In genomic region chr2:152707186-152707585, GRCm38 (mm10) we compare ENCODE assay signal across 8 mouse cellular contexts. TPM values are rescaled to one million over a fixed set of nuclear protein-coding genes. Genes with fewer than 3 reads are reported as not detected.
DNase-seq lines count a peak whose midpoint lies in the region; ATAC-seq and TF ChIP-seq lines count a peak whose summit lies in the region.

No protein-coding gene starts in this region.

- H3K9ac ChIP-seq in kidney, postnatal 0 days (ENCODE audit: low read depth, low read length), result peak overlapping the region; percentile 72
- peak overlapping the region; percentile 74 for H3K9ac ChIP-seq in embryonic facial prominence, embryonic 13.5 days
- H3K9ac ChIP-seq in intestine, embryonic 15.5 days, result peak overlapping the region; percentile 62
- H3K9ac ChIP-seq in neural tube, embryonic 13.5 days, result peak overlapping the region; percentile 78

- H3K4me3 ChIP-seq in kidney, postnatal 0 days (replicated peaks; ENCODE audit: low read depth, low read length), result peak overlapping the region; percentile 30
- peak overlapping the region; percentile 41 for H3K4me3 ChIP-seq in embryonic facial prominence, embryonic 13.5 days
- H3K4me3 ChIP-seq in intestine, embryonic 15.5 days (replicated peaks), result peak overlapping the region; percentile 39
- H3K4me3 ChIP-seq in neural tube, embryonic 13.5 days, result peak overlapping the region; percentile 45

- H3K4me2 ChIP-seq in kidney, postnatal 0 days (ENCODE audit: low read length), result peak overlapping the region; percentile 68
- peak overlapping the region; percentile 68 for H3K4me2 ChIP-seq in embryonic facial prominence, embryonic 13.5 days
- peak overlapping the region; percentile 64 for H3K4me2 ChIP-seq in intestine, embryonic 15.5 days (replicated peaks)
- peak overlapping the region; percentile 61 for H3K4me2 ChIP-seq in neural tube, embryonic 13.5 days

- DNase-seq in kidney, postnatal 0 days (ENCODE audit: low spot score), result no peak
- no peak for DNase-seq in kidney, adult 9 months
- no peak for DNase-seq in spleen, postnatal 4 days (ENCODE audit: low spot score in 2 of 2)
- DNase-seq in right cerebral cortex, adult 2 months (ENCODE audit: low spot score in 2 of 2), result no peak
- DNase-seq in gastrocnemius, postnatal 10 days, result no peak

- H3K9me3 ChIP-seq in kidney, postnatal 0 days (replicated peaks; ENCODE audit: low read length), result no peaks in the 10 kb centered on the region
- H3K9me3 ChIP-seq in embryonic facial prominence, embryonic 13.5 days, result no peaks in the 10 kb centered on the region
- no peaks in the 10 kb centered on the region for H3K9me3 ChIP-seq in intestine, embryonic 15.5 days
- H3K9me3 ChIP-seq in neural tube, embryonic 13.5 days, result no peaks in the 10 kb centered on the region

- peaks cover 33% of the 10 kb centered on the region for H3K36me3 ChIP-seq in kidney, postnatal 0 days (ENCODE audit: insufficient read depth, low read length)
- peaks cover 43% of the 10 kb centered on the region for H3K36me3 ChIP-seq in embryonic facial prominence, embryonic 13.5 days
- peaks cover 33% of the 10 kb centered on the region for H3K36me3 ChIP-seq in intestine, embryonic 15.5 days
- H3K36me3 ChIP-seq in neural tube, embryonic 13.5 days, result peaks cover 44% of the 10 kb centered on the region

- H3K27ac ChIP-seq in kidney, postnatal 0 days, result peak overlapping the region; percentile 95
- H3K27ac ChIP-seq in embryonic facial prominence, embryonic 13.5 days, result peak overlapping the region; percentile 98
- peak overlapping the region; percentile 90 for H3K27ac ChIP-seq in intestine, embryonic 15.5 days
- peak overlapping the region; percentile 94 for H3K27ac ChIP-seq in neural tube, embryonic 13.5 days (replicated peaks)

- no peak for ATAC-seq in kidney, postnatal 0 days (replicated peaks; ENCODE audit: low FRiP score, low read depth)
- ATAC-seq in embryonic facial prominence, embryonic 13.5 days (ENCODE audit: insufficient number of reproducible peaks, insufficient read depth, low FRiP score, low TSS enrichment, low read depth), result no peak
- ATAC-seq in intestine, embryonic 15.5 days, result peak; percentile 4
- peak; percentile 12; the same call in 1 of the 2 replicates for ATAC-seq in neural tube, embryonic 13.5 days (ENCODE audit: low read depth)

- H3K27me3 ChIP-seq in kidney, postnatal 0 days (ENCODE audit: insufficient read depth, low read length), result no peaks in the 10 kb centered on the region
- H3K27me3 ChIP-seq in embryonic facial prominence, embryonic 13.5 days, result no peaks in the 10 kb centered on the region
- H3K27me3 ChIP-seq in intestine, embryonic 15.5 days (replicated peaks), result no peaks in the 10 kb centered on the region
- H3K27me3 ChIP-seq in neural tube, embryonic 13.5 days, result no peaks in the 10 kb centered on the region

- no peak for TF ChIP-seq CTCF in kidney, postnatal 0 days (IDR thresholded peaks at IDR 0.05; ENCODE audit: low read depth)

- peaks cover 23% of the 10 kb centered on the region for H3K4me1 ChIP-seq in kidney, postnatal 0 days (replicated peaks; ENCODE audit: insufficient read depth, low read length)
- peaks cover 47% of the 10 kb centered on the region for H3K4me1 ChIP-seq in embryonic facial prominence, embryonic 13.5 days
- H3K4me1 ChIP-seq in intestine, embryonic 15.5 days (replicated peaks), result peaks cover 31% of the 10 kb centered on the region
- peaks cover 36% of the 10 kb centered on the region for H3K4me1 ChIP-seq in neural tube, embryonic 13.5 days (replicated peaks)

- WGBS in kidney, postnatal 0 days, result 13% methylated on average over 7 of the region's 7 CpGs
- 20% methylated on average over 7 of the region's 7 CpGs for WGBS in embryonic facial prominence, embryonic 13.5 days
- WGBS in intestine, embryonic 15.5 days, result 34% methylated on average over 7 of the region's 7 CpGs
- 15% methylated on average over 7 of the region's 7 CpGs for WGBS in neural tube, embryonic 13.5 days

RNA-seq across cellular contexts. Expression of gene Mcts2, which starts 20.4 kb away (rescaled TPM):
- polyA plus RNA-seq in kidney, postnatal 0 days (2015; fragmentation: Nextera tagmentation; extraction: Ambion mirVana), result 33.9 and 36.6 TPM in 2 replicates
- polyA plus RNA-seq in embryonic facial prominence, embryonic 13.5 days (2015; fragmentation: Nextera tagmentation; extraction: Ambion mirVana), result 37.3 and 40.7 TPM in 2 replicates
- 26.3 and 26.8 TPM in 2 replicates for polyA plus RNA-seq in intestine, embryonic 15.5 days (2015; fragmentation: Nextera tagmentation; extraction: Ambion mirVana)
- 45.5 TPM in 2 replicates for polyA plus RNA-seq in neural tube, embryonic 13.5 days (2015; fragmentation: Nextera tagmentation; extraction: Ambion mirVana)
- total RNA-seq in gastrocnemius, postnatal 10 days (2021), result 10 to 100 TPM; 12.5 to 19.3 TPM

RNA-seq across cellular contexts. Expression of gene Id1, which starts 28.9 kb away (rescaled TPM):
- polyA plus RNA-seq in kidney, postnatal 0 days (2015; fragmentation: Nextera tagmentation; extraction: Ambion mirVana), result 170 and 194 TPM in 2 replicates
- 179 and 189 TPM in 2 replicates for polyA plus RNA-seq in embryonic facial prominence, embryonic 13.5 days (2015; fragmentation: Nextera tagmentation; extraction: Ambion mirVana)
- polyA plus RNA-seq in intestine, embryonic 15.5 days (2015; fragmentation: Nextera tagmentation; extraction: Ambion mirVana), result 102 and 116 TPM in 2 replicates
- 63.6 and 68.2 TPM in 2 replicates for polyA plus RNA-seq in neural tube, embryonic 13.5 days (2015; fragmentation: Nextera tagmentation; extraction: Ambion mirVana)
- total RNA-seq in gastrocnemius, postnatal 10 days (2021), result 10 to 100 TPM; 17.6 to 21.1 TPM

RNA-seq across cellular contexts. Expression of gene H13, which starts 37.9 kb away (rescaled TPM):
- 160 and 162 TPM in 2 replicates for polyA plus RNA-seq in kidney, postnatal 0 days (2015; fragmentation: Nextera tagmentation; extraction: Ambion mirVana)
- polyA plus RNA-seq in embryonic facial prominence, embryonic 13.5 days (2015; fragmentation: Nextera tagmentation; extraction: Ambion mirVana), result 123 and 125 TPM in 2 replicates
- polyA plus RNA-seq in intestine, embryonic 15.5 days (2015; fragmentation: Nextera tagmentation; extraction: Ambion mirVana), result 115 and 120 TPM in 2 replicates
- polyA plus RNA-seq in neural tube, embryonic 13.5 days (2015; fragmentation: Nextera tagmentation; extraction: Ambion mirVana), result 149 and 155 TPM in 2 replicates
- 10 to 100 TPM; 56.0 to 61.1 TPM for total RNA-seq in gastrocnemius, postnatal 10 days (2021)

RNA-seq across cellular contexts. Expression of gene Cox4i2, which starts 46.8 kb away (rescaled TPM):
- polyA plus RNA-seq in kidney, postnatal 0 days (2015; fragmentation: Nextera tagmentation; extraction: Ambion mirVana), result 15.8 and 16.3 TPM in 2 replicates
- polyA plus RNA-seq in embryonic facial prominence, embryonic 13.5 days (2015; fragmentation: Nextera tagmentation; extraction: Ambion mirVana), result 29.3 and 29.8 TPM in 2 replicates
- 12.2 and 14.2 TPM in 2 replicates for polyA plus RNA-seq in intestine, embryonic 15.5 days (2015; fragmentation: Nextera tagmentation; extraction: Ambion mirVana)
- polyA plus RNA-seq in neural tube, embryonic 13.5 days (2015; fragmentation: Nextera tagmentation; extraction: Ambion mirVana), result 4.5 and 4.7 TPM in 2 replicates
- total RNA-seq in gastrocnemius, postnatal 10 days (2021), result 1 to 10 TPM; 5.6 to 6.9 TPM

Comparison
In these comparisons a context has a peak if more than half of its experiments do, and no peak if none do; other contexts are left out.
1. ATAC-seq: peak in intestine, embryonic 15.5 days (single experiment) and neural tube, embryonic 13.5 days (single experiment); none in kidney, postnatal 0 days (single experiment) and embryonic facial prominence, embryonic 13.5 days (single experiment).
2. Peak in every context shown above with its lines, with median percentiles within 50 percentile points of each other: H3K27ac ChIP-seq, H3K4me2 ChIP-seq, H3K4me3 ChIP-seq and H3K9ac ChIP-seq.